Mouse (Mus musculus): ENCODE results near the gene Helz.

Gene Helz

DNA sequence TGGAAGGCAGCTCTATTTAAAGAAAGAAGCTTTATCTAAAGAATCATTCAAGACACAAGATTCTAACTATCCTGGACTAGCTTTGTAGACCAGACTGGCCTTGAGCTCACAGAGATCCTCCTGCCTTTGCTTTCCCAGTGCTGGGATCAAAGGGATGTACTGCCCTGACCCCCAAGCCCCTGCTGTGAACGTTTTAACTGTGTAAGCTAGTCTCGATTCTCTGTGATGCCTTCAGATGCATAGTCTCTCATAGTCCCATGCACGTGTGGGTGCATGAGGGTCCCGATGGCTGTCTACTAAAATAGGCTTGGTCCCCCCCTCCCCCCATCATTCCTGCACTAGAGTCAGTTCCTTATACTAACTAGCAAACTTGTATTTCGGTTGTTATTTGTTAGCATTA lies 70.2 kb downstream of the Helz start:
- DNase-seq: no peak

DNA sequence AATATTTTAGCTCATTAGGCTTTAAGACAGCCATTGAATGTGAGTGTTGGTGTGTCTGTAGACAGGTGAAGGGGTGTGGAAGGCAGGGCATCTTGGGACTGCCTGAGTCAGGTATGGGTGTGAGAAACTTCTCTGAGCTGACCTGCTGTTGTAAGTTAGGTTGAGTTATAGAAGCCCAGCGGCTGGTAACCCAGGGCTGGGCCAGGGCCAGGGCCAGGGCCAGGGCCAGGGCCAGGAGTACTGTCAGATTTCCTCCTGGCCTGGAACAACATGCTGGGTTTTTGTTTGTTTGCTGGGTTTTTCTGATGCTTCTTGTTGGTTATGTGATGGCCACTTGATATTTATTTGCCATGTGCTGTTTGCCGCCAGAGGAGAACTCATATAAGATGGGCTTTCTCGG lies 76.9 kb downstream of the Helz start:
- DNase-seq: no peak

DNA sequence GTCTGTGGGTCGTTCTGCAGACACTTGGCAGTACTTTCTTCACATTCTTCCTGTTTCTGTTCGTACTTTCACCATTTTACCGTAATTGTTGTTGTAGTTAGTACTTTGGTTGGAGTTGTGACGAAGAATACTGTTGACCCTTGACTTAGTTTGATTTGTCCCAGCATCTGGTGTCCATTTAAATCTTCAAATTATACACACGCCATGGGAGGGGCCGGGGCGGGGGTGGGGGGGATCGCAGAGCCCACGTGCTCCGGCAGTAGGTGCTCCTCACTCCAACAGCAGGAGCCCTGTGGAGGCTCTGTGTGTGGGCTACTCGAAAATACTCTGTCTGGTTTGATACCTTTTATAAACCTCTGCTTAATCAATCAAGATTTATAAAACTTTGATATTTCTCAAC lies 78.0 kb downstream of the Helz start:
- no peak for DNase-seq

DNA sequence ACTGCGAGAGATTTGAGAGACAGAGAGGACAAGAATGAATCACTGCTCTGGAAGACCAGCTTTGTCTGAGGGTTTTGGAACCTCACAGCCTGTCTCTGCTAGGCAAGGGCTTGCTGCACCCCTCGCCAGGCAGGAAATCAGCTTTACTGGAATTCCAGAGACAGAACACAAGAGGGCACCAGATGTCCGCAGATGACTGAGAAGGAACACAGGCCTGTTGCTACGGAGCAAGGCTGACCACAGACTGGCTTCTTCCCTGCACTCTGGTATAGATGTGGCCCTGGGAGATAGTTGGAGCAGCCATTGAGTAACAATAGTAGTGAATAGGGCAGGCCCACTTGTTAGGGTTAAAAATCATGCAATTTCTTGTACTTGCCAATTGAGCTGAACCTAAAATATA lies 81.8 kb downstream of the Helz start:
- peak; percentile 60 to 61 for DNase-seq

DNA sequence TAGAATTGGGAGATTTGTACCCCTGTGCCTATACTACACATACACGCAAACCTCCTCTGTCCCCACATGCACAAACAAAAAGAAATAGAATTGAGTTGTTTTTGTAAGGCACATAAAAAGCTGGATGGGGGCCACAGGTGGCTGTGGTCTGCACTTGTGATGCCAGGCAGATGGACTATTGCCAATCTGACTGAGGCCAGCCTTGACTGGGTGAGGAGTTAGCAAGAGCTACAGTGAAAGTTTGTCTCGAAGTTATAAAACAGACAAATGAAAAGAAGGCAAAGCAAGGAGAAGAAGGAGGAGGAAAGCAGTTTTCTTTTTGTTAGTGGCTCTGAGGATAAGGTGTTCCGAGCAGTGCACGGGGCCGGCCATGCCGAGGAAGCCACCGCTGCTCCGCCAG lies 82.2 kb downstream of the Helz start:
- DNase-seq: no peak

DNA sequence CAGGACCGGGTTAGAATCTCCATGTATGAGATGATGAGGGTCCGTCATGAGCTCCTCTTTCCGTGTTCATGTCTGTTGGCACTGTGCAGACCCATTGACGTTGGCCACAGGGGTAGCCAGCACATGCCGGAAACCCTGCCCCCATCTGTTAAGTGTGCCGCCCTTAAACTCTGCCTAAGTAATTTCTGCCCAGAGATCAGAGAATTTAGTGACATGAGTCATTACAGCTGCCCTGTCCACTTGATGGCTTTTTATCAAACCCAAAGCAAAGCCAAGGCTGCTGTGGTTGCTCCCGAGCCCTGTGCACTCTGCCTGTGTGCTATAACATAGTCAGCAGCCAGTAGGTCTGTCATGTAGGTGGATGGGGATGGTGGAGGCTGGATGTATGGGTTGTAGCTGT lies 83.4 kb downstream of the Helz start:
- DNase-seq: no peak

DNA sequence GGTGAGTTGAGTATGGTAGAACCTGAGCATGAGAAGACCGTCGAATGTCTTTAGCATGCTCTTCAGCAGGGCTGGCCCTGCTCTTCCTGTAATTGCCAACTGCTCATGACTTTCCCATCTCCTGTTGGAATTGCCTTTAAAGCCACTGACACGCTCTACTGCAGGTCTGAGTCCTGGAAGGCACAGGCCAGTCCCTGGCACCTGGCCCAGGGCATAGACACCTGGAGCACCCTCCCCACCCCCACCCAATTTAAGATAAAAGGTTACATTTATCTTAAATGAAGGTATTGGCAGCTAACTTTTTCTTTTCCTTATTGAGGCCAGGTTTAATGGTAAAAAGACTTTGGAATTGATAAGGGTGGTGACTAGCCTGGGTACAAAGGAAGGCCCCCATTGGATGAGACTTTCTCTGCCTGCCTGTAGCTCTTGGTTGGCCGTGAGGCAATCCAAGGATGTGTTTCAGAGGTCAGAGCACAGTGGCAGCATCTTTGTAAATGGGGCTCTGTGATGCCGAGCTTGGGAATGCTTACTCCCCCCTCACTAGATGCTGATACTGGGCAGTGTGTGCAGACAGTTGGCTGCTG lies 85.9 kb downstream of the Helz start:
- DNase-seq: no peak

DNA sequence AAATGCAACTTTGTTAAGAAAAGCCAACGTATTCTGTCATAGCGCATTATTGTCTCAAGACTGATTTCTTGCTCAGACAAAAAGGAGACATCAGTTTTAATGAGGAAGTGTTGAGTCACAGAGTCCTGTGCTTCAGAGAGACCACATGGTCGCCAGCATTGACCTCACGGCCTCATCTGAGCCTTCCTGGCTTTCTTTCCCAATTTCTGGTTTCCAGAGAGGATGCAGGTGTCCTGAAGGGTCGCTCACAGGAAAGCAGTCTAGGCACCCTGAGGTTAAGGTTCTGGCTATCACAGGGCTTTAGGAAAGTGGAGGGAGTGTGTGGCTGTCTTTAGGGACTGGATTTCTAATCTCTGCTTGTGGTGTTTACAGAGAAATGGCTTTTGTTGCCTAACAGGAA lies 90.4 kb downstream of the Helz start:
- no peak for DNase-seq

DNA sequence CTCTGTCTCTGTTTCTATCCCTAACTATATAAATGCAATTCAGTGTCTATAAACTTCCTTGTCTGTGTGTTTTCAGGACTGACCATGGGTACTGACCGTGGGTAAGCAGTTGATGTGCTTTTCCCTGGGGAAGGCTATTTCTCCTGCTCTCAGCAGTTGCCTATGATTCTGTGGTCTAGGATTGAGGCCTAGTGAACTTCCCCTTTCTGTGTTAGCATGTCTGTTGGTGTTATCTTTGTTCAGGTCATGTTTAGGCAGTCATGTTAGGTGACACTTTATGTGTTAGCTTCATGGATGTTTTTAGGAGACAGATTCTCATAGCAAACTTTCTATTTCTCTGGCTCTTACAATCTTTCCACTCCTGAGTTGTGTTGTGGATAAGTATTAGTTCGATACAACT lies 91.9 kb downstream of the Helz start:
- DNase-seq: no peak

DNA sequence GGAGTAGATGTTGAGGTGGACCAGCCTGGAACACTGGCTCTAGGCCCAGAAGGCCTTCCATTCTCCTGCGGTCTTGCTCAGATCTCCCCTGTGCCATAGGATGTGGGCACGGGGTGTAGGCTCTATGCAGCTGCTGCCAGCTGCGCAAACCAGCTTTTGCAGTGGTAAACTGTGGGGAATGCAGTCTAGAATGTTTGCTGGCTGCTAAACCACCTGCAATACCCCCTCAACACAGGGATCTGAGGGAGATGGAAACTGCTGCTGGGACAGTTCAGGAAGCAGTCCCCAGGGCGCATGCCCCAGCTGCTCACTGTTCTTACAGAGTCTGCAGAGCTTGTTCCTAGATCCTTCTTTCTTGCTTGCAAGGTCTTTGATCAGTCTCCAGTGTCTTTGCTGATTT lies 96.7 kb downstream of the Helz start:
- DNase-seq: no peak

DNA sequence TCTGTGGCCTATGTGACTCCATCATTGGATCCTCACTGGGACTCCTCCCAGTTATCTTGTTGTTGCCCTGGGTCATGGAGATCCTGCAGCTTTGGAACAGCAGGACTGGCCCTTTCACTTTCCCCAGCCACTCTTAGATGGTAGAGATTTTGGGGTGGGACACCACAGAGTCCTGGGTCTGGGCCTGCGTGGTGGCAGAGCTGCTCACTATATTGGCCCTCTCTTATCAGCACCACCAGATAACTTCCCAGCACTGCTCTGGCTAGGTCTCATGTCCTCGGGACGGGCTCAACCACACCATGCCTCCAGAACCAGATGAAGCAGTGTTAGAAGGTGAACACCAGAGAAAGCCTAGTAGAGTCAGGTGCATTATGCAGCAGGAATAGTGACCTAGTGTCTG lies 99.6 kb downstream of the Helz start:
- no peak for DNase-seq

DNA sequence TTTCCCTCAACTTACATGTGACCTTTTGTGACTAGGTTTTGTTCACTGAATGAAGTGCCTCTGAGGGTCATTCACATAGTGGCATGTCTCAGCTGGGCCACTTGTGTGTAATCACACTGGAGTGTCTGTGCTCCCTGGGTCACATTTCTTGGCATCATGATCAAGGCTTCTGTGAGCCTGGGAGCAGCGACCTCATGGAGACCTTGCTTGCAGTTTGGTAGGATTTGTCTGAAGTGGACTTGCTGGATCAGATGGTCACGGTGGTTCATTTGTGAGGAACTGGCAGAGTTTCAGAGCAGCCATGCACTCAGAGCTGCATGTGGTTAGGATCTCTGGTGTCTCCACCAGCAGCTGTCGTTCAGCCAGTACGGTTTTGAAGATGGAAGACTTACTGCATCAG lies 100.9 kb downstream of the Helz start:
- no peak for DNase-seq

DNA sequence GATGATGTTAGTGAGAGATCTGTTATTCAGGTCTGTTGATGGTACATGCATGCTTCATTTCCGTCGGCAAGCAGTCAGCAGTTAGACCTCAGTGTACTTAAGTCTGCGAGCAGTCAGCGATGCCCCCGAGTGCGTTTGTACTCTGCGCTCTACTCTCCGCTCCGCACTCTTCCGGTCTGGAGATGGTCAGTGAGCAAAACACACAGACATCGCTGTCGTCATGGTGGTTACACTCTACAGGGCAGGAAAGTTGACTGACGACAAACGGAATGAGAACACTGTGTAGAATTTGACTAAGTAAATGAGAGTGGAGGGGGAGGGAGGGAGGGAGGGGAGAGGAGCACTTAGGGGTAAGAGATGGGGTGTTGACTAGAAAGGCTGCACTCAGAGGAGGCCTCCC lies 101.7 kb downstream of the Helz start:
- DNase-seq: no peak

DNA sequence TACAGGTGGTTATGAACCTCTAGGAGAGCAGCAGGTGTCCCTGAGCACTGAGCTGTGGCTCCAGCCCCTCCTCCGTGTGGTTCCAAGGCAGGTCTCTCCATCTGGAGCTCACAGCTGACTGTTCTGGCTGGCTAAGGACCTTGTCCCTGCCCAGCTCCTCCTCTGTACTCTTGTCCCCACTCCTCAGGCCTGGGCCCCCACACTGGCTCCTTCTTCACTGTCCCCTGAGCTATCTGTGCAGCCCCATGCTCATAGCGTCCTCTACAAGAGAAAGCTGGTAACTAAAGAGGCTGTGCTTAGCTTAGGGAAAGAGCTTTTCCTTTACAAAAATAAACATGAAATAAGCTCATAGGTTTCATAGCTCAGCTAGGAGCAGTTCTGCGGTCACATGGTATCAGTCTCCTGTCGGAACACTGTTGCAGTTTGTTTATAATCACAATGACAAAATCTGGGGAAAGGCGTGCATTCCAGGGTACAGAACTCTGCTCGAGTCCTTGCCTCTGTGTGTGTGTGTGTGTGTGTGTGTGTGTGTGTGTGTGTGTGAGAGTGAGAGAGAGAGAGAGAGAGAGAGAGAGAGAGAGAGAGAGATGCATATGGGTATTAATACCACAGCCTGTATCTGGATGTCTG lies 102.8 kb downstream of the Helz start:
- no peak for DNase-seq

DNA sequence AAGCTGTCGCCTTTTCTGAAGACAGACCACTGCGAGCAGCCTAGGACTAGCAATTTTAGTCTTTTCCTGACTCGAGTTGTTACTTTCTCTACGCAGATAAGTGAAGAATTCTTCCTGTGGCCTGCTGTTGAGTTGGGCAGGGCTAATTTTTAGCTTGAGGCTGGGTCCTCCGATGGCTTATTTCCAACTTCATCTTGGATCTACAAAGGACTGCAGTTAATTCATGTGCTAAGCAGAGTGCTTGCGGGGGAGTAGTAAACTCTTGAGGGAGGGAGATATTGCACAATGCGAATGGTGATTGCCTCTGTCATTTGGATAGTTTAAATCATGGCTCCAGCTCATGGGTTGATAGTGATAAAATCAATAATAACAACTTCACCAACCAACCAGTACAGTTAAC lies 103.7 kb downstream of the Helz start:
- no peak for DNase-seq

DNA sequence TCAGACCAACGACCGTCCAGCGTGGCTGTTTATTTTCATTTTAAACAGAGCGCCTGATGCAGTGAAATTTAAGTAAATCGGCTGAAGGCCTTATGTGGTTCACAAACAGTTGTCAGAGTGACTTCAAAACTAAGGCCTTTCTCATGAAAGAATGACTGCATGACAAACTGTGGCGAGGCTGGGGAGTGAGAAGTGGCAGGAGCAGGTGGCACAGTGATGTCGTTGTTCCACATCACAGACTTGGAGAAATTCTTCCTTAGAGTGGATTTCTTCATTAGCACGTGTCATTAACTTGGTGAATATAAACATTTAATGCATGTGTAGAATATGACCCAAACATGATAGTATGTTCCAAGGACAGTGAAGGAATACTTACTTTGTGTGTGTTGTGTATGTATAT lies 104.4 kb downstream of the Helz start:
- DNase-seq: no peak

DNA sequence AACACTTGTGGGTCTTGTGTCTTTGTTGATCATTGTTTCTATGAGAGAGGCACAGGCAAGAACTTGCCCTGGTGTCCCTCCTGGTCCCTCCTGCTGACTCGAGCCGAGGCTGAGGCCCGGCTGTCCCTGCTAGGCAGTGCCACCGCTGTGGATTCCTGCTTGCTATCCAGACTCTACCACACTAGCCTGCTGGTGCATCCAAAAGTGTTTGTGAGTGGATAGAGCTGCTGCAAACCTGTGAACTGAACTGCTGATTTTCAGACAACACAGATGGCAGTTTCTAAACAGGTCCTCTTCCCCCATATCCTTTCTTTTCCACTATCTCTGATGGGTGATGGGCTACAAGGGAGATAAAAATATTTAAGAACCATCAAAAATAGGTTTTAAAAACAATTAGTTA lies 107.8 kb downstream of the Helz start:
- no peak for DNase-seq

DNA sequence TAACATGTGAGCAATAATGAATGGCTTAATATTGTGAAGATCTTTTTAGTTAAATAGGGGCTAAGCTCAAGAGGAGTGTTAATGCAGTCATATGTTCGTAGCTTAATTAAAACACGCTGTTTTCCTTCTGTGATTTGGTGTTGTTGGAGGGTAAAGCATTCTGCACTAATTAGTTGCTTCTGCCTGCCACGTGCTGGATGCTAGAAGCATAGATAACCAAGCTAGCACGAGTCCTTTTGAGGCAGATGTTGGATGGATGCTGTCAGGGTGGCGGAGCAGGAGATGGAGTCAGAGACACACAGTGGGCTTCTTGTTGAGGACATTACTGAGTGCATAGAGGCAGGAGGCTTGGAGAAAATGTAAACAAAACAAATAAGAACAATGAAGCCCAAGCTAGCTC lies 109.4 kb downstream of the Helz start:
- no peak for DNase-seq

DNA sequence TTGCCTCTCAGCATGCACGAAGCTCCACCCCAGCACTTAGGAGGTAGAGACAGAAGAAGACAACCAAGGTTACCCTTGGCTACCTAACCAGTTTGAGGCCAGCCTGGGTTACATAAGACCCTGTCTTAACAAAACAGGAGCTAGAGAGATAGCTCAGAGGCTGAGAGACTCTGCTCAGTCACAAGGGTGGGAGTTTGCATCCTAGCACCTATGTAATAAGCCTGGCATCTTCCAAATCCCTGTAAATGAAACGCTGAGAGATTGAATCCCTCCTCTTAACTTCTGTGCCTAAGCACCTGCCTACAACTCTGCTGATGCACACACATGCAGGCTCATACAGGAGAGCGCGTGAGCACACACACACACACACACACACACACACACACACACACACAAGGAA lies 112.7 kb downstream of the Helz start:
- no peak for DNase-seq

DNA sequence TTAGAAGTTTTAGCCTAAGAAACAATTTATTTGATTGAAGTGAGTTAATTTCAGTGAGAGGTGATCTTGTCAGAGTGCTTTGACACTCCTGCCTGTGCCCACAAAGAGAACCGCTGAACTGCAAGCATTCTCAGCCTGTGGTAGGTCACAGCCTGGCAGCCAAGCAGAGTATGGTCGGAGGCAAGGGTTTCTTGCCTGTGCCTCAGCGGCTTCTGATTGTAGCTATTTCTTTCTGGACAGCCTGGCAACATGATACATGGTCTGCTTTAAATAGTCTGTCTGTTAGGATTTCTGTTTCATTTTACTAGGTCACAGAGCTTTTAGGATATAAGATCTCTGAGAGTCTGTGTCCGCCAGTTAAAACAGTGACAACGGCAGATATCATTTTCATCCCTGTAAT lies 114.9 kb downstream of the Helz start:
- DNase-seq: no peak

DNA sequence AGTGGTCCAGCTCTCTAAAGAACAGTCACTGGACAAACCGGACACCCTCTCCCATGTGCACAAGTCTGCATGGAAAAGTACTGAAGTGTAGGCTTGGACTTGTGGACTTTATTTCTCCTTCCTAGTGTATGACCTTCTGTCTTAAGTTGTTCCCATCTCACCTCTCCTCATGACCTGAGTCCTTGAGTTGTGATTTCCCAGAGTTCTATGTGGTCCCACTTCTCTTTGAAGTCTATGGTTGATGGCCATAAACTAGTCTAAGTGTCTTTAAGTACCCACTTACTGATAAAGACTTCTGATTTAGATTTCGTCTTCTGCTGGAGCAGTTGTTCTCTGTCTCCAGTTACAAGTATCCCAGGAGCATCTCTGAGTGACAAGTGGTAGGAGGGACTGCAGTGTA lies 119.8 kb downstream of the Helz start:
- DNase-seq: no peak

DNA sequence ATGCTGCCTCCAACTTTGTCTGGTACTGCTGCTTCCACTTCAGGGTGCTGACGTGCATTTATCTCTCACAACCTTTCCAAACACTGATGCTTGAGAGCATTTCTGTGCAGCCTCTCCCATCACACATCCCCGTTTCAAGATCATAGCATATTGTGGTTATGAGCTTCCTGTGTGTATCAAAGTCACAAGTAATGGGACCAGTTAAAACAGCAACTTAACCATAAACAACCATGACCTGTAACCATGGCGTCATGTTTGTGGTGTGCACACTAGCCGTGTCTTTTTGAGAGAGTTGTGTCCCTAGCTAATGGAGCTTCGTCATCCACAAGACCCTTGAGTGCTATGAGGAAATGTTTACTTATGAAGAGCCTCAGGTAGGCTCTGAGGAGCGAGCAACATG lies 120.5 kb downstream of the Helz start:
- no peak for DNase-seq

DNA sequence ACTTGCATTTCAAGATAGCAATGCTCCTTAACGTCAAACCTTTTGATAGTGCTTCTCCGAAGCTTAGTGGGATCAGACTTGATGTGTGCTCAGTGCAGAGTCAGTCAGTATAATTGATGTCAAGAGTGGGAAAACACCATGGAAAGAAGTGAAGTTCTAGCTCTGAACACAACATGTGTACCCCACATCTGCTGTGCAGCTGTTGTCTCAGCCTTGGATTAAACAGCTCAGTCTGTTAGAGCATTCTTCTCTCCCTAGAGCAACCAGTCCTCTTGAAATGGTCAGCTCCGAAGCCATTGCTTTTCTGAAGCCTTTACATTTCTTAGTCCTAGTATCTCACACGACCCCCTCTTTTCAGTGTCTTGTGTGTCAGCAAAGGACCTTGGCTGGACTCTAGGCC lies 121.2 kb downstream of the Helz start:
- no peak for DNase-seq

DNA sequence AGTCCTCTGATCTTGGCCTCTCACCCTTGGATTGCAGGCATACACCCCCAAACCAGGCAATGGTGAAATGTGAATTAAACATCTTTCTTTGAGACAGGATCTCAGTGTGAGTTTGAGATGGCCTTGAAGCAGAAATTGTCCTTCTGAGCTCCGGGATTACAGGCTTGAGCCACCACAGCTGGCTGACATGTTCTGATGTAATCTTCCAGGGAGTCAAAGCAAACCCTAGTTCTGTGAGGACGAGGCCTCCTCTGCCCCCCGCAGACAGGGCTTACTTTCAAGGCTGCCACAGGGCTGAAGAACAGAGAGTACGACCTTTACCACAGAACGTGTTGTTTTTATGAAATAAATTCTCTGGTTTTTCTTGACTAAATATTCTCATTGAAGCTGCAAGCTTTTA lies 126.3 kb downstream of the Helz start:
- DNase-seq: no peak

DNA sequence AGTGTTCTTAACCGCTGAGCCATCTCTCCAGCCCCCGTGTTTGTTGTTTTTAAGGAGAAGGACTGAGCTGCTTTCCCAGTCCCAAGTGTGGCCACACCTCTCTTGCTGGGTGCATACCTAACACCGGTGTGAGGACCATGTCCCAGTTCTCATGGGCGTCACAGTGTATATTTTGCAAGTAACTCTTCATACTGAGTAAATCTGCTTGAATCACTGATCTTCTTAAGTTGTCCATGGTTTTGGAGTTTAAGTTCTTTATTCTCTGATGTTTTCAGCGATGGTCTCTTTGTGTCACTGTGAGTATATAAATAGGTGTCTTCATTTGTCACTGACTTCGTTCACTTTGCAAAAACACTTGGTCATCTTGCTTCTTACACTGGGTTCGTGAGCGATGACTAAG lies 126.9 kb downstream of the Helz start:
- DNase-seq: no peak

DNA sequence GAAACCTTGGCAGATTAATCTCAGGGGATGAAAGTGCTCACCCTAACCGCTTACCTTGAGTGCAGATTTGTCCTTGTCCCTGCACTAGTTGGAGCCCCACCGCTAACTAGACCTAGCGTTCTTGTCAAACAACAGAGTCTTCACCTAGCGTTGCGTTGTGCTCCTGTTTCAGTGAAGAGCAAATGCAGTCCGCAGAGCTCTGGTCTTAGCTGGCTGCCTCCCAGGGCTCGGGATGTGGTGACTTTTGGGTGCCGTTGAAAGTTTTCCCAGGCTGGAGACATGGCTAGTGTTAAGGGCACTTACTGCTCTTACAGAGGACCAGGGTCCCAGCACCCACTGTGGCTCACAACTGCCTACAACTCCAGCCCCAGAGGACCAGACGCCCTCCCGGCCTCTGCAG lies 127.5 kb downstream of the Helz start:
- DNase-seq: no peak

Data from cerebellum, postnatal 36 days (tissue).